Mouse (Mus musculus) fibroblast of lung, adult 2 months (primary cell): ENCODE measurements around the gene 4921517D22Rik.

Experiments
- DNase-seq: peaks from one replicate; pipeline ENCODE4 v3.0.0-alpha.2; 2011; ENCODE audit warnings: low read depth

The 4921517D22Rik gene

DNA sequence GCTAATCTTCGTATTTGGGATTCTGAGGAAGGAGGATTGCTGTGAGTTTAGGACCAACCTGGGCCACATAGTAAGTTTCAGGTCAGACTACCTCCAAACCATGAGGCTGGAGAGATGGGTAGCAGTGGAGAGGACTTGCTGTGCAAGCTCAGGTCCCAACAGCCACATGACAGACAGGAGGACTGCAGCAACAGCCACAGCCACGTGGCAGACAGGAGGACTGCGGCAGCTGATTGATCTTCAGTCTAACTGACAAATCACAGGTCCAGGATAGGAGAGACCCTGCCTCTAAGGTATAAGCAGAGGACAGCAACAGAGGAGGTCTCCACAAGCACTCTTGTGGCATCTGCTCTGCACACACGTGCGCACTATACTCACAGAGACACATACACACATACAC is 36.1 kb downstream of the 4921517D22Rik start:
- no peak for DNase-seq

DNA sequence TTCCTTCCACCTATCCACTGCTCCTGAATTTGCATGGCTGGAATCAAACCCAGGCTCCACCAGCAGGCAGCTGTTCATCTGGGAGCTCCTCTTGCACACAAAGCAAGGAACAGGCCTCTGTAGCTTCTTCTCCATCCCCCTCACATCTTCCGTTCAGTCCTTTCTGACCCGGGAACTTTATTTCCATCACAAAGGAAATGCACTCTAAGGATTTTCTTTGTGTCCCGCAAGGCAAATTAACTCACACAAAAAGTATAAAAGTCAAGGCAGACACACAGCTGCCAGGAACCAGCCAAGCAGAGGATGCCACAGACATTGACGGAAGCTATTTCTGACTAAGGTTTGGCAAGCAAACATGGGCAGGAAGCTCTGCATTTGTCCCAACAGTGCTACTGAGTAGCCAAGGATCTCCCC is 36.9 kb downstream of the 4921517D22Rik start:
- no peak for DNase-seq

DNA sequence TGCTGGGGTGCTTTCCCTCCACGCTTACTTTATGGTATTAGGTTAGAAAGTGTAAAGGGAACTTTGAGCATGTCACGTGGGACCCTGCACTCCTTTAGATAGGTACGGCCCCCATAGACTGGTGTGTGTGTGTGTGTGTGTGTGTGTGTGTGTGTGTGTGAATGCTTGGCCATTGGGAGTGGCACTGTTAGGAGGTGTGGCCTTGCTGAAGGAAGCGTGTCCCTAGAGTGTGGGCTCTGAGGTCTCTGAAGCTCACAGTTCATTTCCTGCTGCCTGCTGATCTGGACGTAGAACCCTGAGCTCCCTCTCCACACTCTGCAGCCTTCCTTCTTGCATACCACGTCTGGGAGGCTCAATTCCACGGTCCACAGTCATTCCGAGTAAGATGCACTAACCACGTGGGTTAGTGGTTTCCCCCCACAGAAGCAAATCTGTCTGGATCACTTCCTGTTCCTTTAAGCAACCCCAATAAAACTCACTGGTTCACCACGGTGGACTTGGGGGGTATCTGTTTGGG is 37.5 kb downstream of the 4921517D22Rik start:
- no peak for DNase-seq

DNA sequence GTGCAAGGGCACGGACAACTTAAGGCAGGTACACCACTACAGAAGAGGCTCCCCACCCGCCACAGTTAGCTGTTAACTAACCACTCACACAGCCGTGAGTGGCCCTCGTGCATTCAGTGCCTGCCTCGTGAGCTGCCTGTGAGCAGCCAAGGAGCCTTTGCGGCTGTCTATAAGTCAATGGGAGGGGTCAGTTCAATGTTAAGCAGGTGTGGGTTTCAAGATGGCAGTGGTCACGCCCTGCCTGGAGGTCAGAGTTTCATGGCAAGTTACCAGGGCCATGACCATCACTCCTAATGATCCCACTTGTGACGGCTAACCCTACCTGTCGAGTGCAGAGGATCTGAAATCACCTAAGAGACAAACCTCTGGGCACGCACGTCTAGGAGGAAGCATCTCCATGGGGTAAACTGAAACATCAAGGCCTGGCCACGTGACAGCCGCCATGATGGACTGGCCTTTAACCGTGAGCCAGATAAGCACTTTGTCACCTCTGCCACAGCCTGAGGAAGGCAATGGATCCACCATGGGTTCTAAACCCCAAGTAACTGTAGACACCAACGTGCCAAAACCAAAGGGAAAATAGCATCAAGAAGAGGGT is 38.1 kb downstream of the 4921517D22Rik start:
- no peak for DNase-seq

DNA sequence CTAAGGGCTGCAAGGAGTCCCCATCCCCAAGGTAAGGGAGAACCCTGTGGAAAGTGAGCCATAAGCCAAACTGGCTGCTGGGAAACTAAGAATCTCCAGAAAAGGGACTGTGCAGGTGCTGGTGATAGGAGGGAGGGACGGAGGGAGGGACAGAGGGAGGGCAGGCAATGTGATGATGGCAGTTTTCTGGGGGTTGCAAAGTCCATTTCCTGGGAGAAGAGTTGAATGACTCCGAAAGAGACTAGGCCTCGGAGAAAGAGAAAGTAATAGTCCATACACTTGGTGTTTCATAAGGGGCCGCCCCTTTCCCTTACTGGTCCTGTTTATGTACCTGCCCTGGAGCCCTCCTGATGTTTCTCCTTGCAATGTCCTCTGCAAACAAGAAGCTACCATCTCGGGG is 39.4 kb downstream of the 4921517D22Rik start:
- no peak for DNase-seq

DNA sequence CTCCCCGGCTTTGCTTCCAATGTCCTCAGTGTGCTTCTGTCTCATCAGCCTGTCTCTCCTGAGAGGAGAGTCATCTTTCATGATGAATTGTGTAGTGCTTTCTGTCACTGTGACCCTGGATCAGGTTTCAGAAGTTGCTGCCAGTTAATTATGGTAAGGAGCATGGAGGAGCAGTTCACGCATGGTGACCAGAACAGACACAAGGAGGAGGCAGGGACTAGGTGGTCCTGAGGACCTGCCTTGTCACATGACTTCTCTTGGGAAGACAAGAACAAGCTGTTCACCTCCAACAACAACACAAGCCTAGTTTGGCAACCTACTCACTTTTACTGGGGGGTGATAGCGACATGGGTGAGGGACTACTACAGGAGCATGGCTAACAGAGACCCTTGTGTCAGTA is 40.8 kb downstream of the 4921517D22Rik start:
- no peak for DNase-seq

DNA sequence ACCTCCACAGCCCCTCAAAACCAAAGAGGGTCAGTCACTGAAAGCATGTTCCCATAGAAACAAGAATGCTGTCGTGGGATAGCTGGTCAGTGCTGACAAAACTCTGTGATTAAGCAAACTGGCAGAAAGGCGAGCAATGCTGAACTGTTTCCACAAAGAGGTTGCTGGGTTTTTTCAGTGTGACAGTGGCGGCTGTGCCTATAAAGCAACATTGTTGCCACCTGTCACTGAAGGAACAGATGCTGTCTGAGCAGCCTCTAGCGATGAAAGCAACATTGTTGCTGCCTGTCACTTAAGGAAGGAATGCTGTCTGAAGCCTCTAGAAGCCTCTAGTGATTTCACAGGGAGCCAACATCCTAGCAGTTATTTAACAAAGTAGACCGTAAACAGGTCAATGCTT is 41.3 kb downstream of the 4921517D22Rik start:
- DNase-seq: no peak

DNA sequence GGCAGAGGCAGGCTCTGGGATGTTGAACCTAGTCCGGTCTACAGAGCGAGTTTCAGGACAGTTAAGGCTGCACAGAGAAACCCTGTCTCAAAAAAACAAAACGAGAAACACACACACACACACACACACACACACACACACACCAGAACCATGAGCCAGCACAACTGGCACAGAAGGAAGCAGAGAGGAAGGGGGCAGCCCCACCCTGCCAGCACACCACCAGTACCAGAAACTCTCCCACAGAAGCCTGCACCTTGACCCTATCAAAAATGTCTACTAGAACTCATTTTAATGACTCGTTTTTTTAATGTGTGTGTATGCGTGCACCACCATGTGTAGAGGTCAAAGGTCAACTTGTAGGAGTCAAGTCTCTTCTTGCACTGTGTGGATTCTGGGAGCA is 44.1 kb downstream of the 4921517D22Rik start:
- no peak for DNase-seq

DNA sequence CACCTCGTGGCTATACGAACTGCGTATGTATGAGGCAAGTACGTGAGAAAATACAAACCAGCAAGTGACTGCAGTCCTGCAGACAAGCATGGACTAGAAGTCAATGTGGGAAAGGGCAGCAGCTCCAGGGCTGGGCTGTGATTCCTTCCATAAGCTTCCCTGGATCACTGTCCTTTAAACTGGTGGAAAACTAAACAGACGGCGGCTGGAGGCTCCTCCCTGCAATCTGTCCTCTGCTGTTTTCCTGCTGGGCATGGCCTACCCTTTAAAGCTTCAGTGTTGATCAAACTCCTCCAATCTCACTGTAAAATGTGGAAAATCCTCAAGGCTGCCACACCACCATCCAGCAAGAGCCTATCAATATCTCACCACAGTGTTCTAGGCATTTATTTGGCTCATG is 45.3 kb downstream of the 4921517D22Rik start:
- no peak for DNase-seq

DNA sequence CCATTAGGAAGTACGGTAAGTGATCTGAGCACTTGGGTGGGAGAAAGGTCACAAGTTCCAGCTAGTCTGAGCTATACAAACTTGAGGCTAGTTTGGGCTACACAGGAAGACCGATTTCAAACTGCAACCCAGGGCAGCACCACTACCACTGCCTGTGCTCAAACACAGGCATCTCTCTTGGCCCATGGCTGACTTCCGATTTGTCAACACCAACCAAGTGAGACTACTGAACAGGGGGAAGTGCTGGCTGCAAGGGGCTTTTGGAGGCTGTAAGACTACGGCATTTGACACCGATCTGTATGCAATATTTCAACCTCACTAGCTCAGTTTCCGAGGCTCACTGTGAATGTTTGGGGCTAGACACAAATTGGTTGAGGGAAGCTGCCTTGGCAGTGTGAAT is 46.4 kb downstream of the 4921517D22Rik start:
- no peak for DNase-seq

DNA sequence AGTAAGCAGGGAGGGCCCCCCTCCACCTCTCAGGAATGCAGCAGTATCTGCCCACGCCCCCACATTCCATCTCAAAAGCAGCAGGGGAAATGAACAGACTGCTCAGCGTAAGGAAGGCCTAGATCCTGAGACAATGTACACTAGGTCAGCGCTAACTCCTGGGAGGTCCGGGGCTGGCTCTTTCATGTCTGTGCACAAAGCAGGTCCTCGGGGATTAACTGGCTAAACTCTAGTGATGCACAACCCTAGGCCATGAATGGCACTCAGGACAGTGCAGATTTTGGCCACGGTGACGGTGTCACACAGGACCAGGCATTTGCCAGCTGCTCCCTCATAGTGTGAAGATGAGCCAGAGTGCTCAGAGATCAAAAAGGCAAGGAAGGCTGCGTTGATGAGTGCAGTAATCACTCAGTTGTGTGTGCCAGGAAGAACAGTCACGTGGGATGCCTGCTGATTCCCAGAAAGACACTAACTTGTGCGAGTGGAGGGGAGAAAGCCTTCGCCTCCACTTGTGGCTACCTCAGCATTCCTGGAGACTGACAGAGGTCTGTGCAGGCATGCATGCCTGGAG is 47.1 kb downstream of the 4921517D22Rik start:
- DNase-seq: no peak

DNA sequence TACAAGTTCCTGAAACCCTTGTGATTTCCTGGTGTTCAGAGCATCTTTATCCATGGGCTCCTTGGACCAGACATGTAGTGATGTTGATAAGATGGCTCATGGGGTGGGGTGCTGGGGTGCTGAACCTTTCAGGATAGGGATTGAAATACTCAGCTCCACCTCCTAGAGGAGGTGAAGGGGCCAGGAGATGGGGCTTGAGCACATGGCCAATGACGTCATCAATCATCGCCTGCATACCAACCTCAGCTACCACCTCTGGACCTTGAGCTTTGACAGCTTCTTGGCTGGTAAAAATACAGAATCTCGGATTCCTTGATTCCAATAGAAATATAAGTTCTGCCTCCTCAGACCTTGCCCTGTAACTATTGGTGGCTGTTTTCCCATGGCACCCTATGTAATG is 48.4 kb downstream of the 4921517D22Rik start:
- DNase-seq: no peak

DNA sequence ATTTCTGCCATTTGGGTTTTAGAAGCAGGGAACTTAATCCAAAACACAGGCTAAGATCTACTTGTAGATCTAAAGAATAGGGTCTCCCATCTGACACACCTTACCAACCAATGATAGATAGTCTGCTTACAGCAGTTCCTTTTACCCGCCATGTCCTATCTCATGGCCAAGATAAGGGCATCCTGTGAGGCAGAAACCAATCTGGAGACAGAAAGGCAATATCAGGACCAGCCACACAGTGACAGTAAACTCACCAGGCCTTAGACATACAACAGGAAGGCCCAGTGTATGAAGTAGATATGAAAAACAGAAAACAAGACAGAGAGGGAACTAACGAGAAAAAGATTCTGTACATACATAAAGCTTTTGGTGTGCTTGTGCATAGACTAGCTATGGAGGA is 51.1 kb downstream of the 4921517D22Rik start:
- DNase-seq: no peak

DNA sequence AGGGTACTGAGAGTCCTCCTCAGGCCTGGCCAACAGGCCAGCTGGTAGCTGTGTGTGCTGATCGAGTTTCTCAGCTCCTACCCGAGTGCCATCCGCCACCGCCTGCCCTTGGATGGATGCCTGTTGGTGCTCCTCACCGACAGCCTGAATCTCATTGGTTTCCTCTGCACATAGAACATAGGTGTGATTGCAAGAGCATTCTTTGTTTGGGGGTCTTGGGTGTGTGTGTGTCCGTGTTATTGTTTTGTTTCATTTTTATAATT is 53.8 kb downstream of the 4921517D22Rik start:
- no peak for DNase-seq

DNA sequence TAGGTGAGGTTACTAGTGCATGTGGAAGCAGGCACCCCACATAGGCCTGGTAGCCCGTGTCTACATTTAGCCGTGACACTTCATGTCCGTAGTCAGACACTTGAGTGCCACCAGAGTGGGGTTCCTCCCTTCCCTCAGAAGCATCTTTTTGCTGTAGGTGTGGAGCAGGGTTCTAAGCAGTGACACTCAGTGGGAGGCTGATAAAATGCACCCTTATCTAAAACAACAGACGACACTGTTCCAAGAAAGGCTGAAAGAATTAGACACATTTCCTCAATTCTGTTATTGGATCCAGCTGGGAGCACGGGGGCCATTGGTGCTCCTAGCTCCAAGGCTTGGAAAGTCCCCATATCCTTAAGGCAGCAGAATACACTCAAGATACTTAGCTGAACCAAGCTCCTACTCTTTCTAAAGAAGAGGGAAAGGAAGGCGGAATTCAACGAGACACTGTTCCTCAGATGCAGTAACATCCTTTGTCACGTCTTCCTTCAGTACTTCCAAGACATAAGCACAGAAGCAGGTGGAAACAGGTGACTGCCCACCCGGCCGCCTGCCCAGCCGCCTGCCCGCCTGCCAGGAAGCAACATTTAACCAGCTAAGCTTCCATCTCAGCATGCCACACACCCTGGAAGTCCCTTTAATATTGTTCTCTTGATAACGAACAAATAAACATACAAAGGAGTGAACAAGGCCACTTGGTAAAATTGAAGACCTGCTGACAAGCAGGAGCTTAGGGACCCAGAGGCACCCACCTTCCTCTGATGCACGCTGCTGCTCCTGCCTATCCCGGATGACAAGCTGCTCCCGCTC is 54.3 kb downstream of the 4921517D22Rik start:
- no peak for DNase-seq

DNA sequence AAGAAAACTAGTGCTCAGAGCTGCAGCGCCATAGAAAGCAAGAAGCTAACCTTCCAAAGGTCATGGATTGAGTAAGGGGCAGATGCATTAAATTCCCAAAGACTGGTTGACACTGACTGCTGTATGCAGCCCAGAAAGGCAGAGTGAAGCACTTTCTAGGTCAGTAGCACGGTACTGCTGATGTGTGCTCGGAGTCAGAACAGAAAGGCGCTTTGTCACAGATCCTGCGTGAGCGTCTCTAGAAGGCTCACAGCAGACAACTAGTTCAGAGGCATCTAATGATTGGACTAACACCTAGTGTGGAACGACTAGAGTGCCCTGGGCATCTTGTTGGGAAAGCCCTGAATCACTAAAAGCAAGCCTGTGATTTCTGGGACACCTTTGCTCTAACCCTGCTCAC is 56.1 kb downstream of the 4921517D22Rik start:
- DNase-seq: no peak
